Mouse (Mus musculus): ENCODE measurements around the gene C2cd5. TPM values are rescaled to one million over a fixed set of nuclear protein-coding genes. Genes with fewer than 3 reads are reported as not detected.

Gene C2cd5
- polyA plus RNA-seq, 1 experiment from 2014 or later: 9.0 TPM

- no peaks in the 10 kb centered on the region for H3K4me1 ChIP-seq (ENCODE audit: insufficient read depth, low read depth, low read length)
- ATAC-seq: peak; percentile 34
- no peaks in the 10 kb centered on the region for H3K9me3 ChIP-seq (ENCODE audit: low read length)
- H3K4me3 ChIP-seq (ENCODE audit: low read depth, low read length): peak overlapping the region; percentile 83
- H3K27ac ChIP-seq (ENCODE audit: low read length): peak overlapping the region; percentile 69
- H3K4me2 ChIP-seq (replicated peaks; ENCODE audit: low read depth, low read length): peak overlapping the region; percentile 85
- TF ChIP-seq EP300 (IDR thresholded peaks at IDR 0.05) (no peak), CTCF (IDR thresholded peaks at IDR 0.05) (peak; percentile 23; the same call in 1 of the 2 replicates)
- H3K36me3 ChIP-seq (ENCODE audit: insufficient read depth, low read length): no peaks in the 10 kb centered on the region
- peak; percentile 59 for DNase-seq (ENCODE audit: low spot score)
- H3K9ac ChIP-seq (replicated peaks; ENCODE audit: low read depth): peak overlapping the region; percentile 55
- no peaks in the 10 kb centered on the region for H3K27me3 ChIP-seq (replicated peaks; ENCODE audit: insufficient read depth, low read length)
- WGBS: under 1% methylated on average over 32 of the region's 32 CpGs
Measured at GRCm38 (mm10) chr6:143099281-143099680, 660 bp downstream of the C2cd5 start.

DNA sequence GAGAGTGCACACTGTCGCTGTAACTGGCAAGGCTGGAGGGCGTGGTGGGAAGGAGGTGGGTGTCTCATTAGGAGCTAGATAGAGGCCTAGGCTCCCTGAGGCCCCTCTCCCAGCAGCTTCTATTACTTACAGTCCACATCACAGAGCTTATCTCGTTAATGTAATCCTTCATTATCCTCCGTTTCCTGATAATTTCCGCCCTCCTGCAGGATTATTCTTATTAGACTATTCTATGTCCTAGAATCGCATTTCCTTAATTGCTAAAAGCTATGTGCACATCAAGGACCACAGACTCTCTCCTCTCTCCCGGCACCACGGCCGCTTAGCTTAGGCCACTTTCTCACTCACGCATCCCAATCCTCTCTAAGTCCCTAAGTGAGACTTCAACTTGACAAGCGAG, 4.8 kb downstream of the C2cd5 start:
- Histone ChIP-seq H3K9ac (replicated peaks; ENCODE audit: low read depth) (no peak overlapping the region), H3K4me2 (replicated peaks; ENCODE audit: low read depth, low read length) (no peak overlapping the region), H3K27ac (ENCODE audit: low read length) (no peak overlapping the region), H3K4me1 (ENCODE audit: insufficient read depth, low read depth, low read length) (no peaks in the 10 kb centered on the region), H3K36me3 (ENCODE audit: insufficient read depth, low read length) (no peaks in the 10 kb centered on the region; the same call in 1 of the 2 replicates), H3K4me3 (ENCODE audit: low read depth, low read length) (no peak overlapping the region), H3K27me3 (replicated peaks; ENCODE audit: insufficient read depth, low read length) (no peaks in the 10 kb centered on the region), H3K9me3 (ENCODE audit: low read length) (no peaks in the 10 kb centered on the region)
- TF ChIP-seq EP300 (IDR thresholded peaks at IDR 0.05): no peak
- no peak for TF ChIP-seq CTCF (IDR thresholded peaks at IDR 0.05)
- no peak for DNase-seq (ENCODE audit: low spot score)
- ATAC-seq: no peak
- 80% methylated on average over 11 of the region's 11 CpGs for WGBS

GRCm38 (mm10) chr6:143092856-143093255, 7.1 kb downstream of the C2cd5 start:
- H3K27me3 ChIP-seq (replicated peaks; ENCODE audit: insufficient read depth, low read length): no peaks in the 10 kb centered on the region
- H3K36me3 ChIP-seq (ENCODE audit: insufficient read depth, low read length): no peaks in the 10 kb centered on the region; the same call in 1 of the 2 replicates
- no peak overlapping the region for H3K4me3 ChIP-seq (ENCODE audit: low read depth, low read length)
- ATAC-seq: no peak
- no peaks in the 10 kb centered on the region for H3K9me3 ChIP-seq (ENCODE audit: low read length)
- no peak overlapping the region for H3K27ac ChIP-seq (ENCODE audit: low read length)
- TF ChIP-seq EP300 (IDR thresholded peaks at IDR 0.05): no peak
- no peak for TF ChIP-seq CTCF (IDR thresholded peaks at IDR 0.05)
- no peak overlapping the region for H3K4me2 ChIP-seq (replicated peaks; ENCODE audit: low read depth, low read length)
- no peaks in the 10 kb centered on the region for H3K4me1 ChIP-seq (ENCODE audit: insufficient read depth, low read depth, low read length)
- H3K9ac ChIP-seq (replicated peaks; ENCODE audit: low read depth): no peak overlapping the region
- 64% methylated on average over 4 of the region's 4 CpGs for WGBS
- no peak for DNase-seq (ENCODE audit: low spot score)

- ATAC-seq (no peak), DNase-seq (ENCODE audit: low spot score) (no peak)
- H3K9ac ChIP-seq (replicated peaks; ENCODE audit: low read depth): no peak overlapping the region
- no peak overlapping the region for H3K4me3 ChIP-seq (ENCODE audit: low read depth, low read length)
- no peaks in the 10 kb centered on the region for H3K4me1 ChIP-seq (ENCODE audit: insufficient read depth, low read depth, low read length)
- peaks cover 6% of the 10 kb centered on the region; the same call in 1 of the 2 replicates for H3K36me3 ChIP-seq (ENCODE audit: insufficient read depth, low read length)
- no peak overlapping the region for H3K27ac ChIP-seq (ENCODE audit: low read length)
- no peaks in the 10 kb centered on the region for H3K9me3 ChIP-seq (ENCODE audit: low read length)
- TF ChIP-seq CTCF (IDR thresholded peaks at IDR 0.05) (no peak), EP300 (IDR thresholded peaks at IDR 0.05) (no peak)
- H3K27me3 ChIP-seq (replicated peaks; ENCODE audit: insufficient read depth, low read length): no peaks in the 10 kb centered on the region
- no peak overlapping the region for H3K4me2 ChIP-seq (replicated peaks; ENCODE audit: low read depth, low read length)
- 96% methylated on average over 6 of the region's 6 CpGs for WGBS
Measured at GRCm38 (mm10) chr6:143091076-143091475, 8.9 kb downstream of the C2cd5 start.

DNA sequence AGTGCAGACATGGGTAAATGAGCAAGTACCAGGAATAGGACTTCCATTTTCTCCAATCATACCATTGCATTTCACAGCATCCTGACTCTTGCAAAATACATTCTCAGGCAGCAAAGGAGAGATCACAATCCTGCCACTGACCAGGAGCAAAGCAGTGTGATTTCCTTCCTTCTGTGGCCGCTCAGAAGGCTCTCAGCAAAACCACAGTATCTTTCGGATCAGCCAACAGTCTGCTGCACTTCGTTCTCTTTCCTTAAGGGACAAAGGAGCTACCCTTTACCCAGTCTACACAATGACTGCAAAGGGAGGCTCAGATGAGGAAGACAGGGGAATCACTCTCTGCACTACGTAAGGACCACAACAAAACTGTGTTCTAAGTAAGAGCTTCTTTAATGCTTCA, 12.6 kb downstream of the C2cd5 start:
- no peak for ATAC-seq
- Histone ChIP-seq H3K36me3 (ENCODE audit: insufficient read depth, low read length) (peaks cover 10% of the 10 kb centered on the region; the same call in 1 of the 2 replicates), H3K9me3 (ENCODE audit: low read length) (no peaks in the 10 kb centered on the region), H3K27ac (ENCODE audit: low read length) (no peak overlapping the region), H3K9ac (replicated peaks; ENCODE audit: low read depth) (no peak overlapping the region), H3K27me3 (replicated peaks; ENCODE audit: insufficient read depth, low read length) (no peaks in the 10 kb centered on the region), H3K4me1 (ENCODE audit: insufficient read depth, low read depth, low read length) (no peaks in the 10 kb centered on the region), H3K4me2 (replicated peaks; ENCODE audit: low read depth, low read length) (no peak overlapping the region), H3K4me3 (ENCODE audit: low read depth, low read length) (no peak overlapping the region)
- DNase-seq (ENCODE audit: low spot score): no peak
- WGBS: 88% methylated on average over 4 of the region's 4 CpGs
- TF ChIP-seq EP300 (IDR thresholded peaks at IDR 0.05) (no peak), CTCF (IDR thresholded peaks at IDR 0.05) (no peak)

DNA sequence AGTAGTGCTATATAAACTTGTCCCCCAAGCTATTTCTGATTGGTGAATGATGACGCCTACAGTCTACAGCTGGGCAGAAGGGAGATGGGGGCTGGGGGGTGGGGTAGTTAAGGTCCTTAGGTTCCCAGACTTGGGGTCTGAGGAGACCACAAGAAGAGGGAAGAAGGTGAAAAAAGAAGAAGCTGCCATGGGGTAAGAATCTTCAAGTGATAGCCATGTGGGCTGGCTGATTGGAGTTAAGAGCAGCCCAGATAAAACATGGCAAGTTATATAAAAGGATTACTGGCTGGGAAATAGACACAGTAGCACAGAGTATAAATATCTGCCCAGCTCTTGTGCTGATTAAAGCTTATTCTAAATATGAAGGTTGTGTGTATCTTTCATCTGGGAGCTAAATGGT, 14.0 kb downstream of the C2cd5 start:
- no peak overlapping the region for H3K4me3 ChIP-seq (ENCODE audit: low read depth, low read length)
- H3K4me2 ChIP-seq (replicated peaks; ENCODE audit: low read depth, low read length): no peak overlapping the region
- H3K27ac ChIP-seq (ENCODE audit: low read length): no peak overlapping the region
- peaks cover 10% of the 10 kb centered on the region; the same call in 1 of the 2 replicates for H3K36me3 ChIP-seq (ENCODE audit: insufficient read depth, low read length)
- TF ChIP-seq CTCF (IDR thresholded peaks at IDR 0.05): no peak
- TF ChIP-seq EP300 (IDR thresholded peaks at IDR 0.05): no peak
- H3K4me1 ChIP-seq (ENCODE audit: insufficient read depth, low read depth, low read length): no peaks in the 10 kb centered on the region
- 92% methylated on average over 1 of the region's 1 CpGs for WGBS
- H3K9ac ChIP-seq (replicated peaks; ENCODE audit: low read depth): no peak overlapping the region
- DNase-seq (ENCODE audit: low spot score) (no peak), ATAC-seq (no peak)
- H3K27me3 ChIP-seq (replicated peaks; ENCODE audit: insufficient read depth, low read length): no peaks in the 10 kb centered on the region
- H3K9me3 ChIP-seq (ENCODE audit: low read length): no peaks in the 10 kb centered on the region

All from lung, postnatal 0 days (tissue).